Mouse (Mus musculus): ENCODE results near the gene Zfp462. TPM values are rescaled to one million over a fixed set of nuclear protein-coding genes. Genes with fewer than 3 reads are reported as not detected.

Zfp462 gene
- total RNA-seq (2014; rRNA removed; ENCODE audit: low replicate concordance) (5.5 and 6.6 TPM in 2 replicates), polyA plus RNA-seq (2015; fragmentation: Nextera tagmentation; extraction: Ambion mirVana) (1.0 and 1.1 TPM in 2 replicates)

DNA sequence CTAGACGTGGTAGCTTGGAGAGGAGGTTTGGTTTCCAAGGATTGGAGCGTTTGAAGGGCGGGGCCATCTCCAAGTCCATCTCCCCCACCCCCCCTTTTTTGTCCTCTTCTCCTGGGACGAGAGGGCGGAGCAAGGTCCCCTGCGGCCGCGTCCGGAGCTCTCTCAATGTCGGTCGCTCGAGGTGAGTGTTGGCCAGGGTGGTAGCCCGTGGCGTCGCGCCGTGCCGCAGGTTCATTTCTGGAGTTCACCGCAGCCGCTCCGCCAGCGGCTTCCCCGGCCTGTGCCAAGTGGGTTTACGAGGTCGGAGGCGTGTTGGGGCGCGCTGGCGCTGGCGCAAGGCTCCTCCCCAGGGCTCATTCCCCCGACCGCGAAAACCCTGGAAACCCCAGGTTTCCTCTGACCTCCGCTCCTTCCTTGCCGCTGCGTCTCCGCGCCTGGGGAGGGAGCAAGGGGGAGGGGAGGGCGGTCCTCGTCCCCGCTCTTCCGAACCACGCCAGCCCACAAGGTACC, at the start of gene Zfp462:
TSS of gene Zfp462 (plus strand) at position 128 of the 510 bp plus-strand sequence.
- H3K36me3 ChIP-seq (replicated peaks; ENCODE audit: control insufficient read depth, insufficient read depth, low read length) = no peaks in the 10 kb centered on the region
- peak; percentile 8; the same call in 1 of the 2 replicates for ATAC-seq (ENCODE audit: insufficient read depth, low read depth)
- no peaks in the 10 kb centered on the region for H3K9me3 ChIP-seq (replicated peaks; ENCODE audit: control insufficient read depth, low read length)
- WGBS = under 1% methylated on average over 42 of the region's 43 CpGs
- H3K4me2 ChIP-seq (ENCODE audit: low read depth, low read length) = peak within 1 kb of the TSS; percentile 98
- TF ChIP-seq EP300 (IDR thresholded peaks at IDR 0.05; ENCODE audit: low read depth) = no peak
- no peak for TF ChIP-seq CTCF (IDR thresholded peaks at IDR 0.05; ENCODE audit: low read depth)
- no peaks in the 10 kb centered on the region for H3K27me3 ChIP-seq (ENCODE audit: control insufficient read depth, insufficient read depth, low read length)
- peak within 1 kb of the TSS; percentile 46 for H3K9ac ChIP-seq (replicated peaks; ENCODE audit: low read depth, low read length)
- peak; percentile 43 for DNase-seq (ENCODE audit: low spot score)
- peak within 1 kb of the TSS; percentile 27 for H3K27ac ChIP-seq (ENCODE audit: low read depth)
- H3K4me1 ChIP-seq (ENCODE audit: control insufficient read depth, insufficient read depth) = peaks cover 9% of the 10 kb centered on the region
- peak within 1 kb of the TSS; percentile 70 for H3K4me3 ChIP-seq (ENCODE audit: low read depth, low read length)

DNA sequence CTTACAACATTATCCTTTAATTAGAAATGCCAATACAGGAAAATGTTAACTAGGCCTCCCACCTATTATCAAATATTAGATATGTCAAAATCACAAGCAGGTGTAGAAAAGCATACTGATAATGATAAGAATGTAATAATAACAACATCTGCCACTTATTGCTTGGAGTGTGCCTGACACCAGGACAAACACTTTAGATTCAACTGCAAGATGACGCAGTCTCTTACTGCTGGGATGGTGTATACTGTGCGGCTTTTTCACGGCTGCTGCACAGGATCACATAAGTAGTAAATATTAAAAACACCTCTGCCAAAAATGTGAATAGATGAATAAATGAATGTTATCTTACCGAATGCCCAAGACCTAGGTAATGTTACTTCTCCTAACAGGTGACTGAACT, 48.8 kb upstream of the Zfp462 start:
- Histone ChIP-seq H3K4me1 (ENCODE audit: control insufficient read depth, insufficient read depth) (no peaks in the 10 kb centered on the region), H3K9me3 (replicated peaks; ENCODE audit: control insufficient read depth, low read length) (no peaks in the 10 kb centered on the region), H3K9ac (replicated peaks; ENCODE audit: low read depth, low read length) (no peak overlapping the region), H3K4me2 (ENCODE audit: low read depth, low read length) (no peak overlapping the region), H3K27ac (ENCODE audit: low read depth) (no peak overlapping the region), H3K27me3 (ENCODE audit: control insufficient read depth, insufficient read depth, low read length) (no peaks in the 10 kb centered on the region), H3K36me3 (replicated peaks; ENCODE audit: control insufficient read depth, insufficient read depth, low read length) (no peaks in the 10 kb centered on the region), H3K4me3 (ENCODE audit: low read depth, low read length) (no peak overlapping the region)
- DNase-seq (ENCODE audit: low spot score) (no peak), ATAC-seq (ENCODE audit: insufficient read depth, low read depth) (no peak)
- TF ChIP-seq CTCF (IDR thresholded peaks at IDR 0.05; ENCODE audit: low read depth) = no peak
- TF ChIP-seq EP300 (IDR thresholded peaks at IDR 0.05; ENCODE audit: low read depth) = no peak
- WGBS = 80% methylated on average over 4 of the region's 4 CpGs

DNA sequence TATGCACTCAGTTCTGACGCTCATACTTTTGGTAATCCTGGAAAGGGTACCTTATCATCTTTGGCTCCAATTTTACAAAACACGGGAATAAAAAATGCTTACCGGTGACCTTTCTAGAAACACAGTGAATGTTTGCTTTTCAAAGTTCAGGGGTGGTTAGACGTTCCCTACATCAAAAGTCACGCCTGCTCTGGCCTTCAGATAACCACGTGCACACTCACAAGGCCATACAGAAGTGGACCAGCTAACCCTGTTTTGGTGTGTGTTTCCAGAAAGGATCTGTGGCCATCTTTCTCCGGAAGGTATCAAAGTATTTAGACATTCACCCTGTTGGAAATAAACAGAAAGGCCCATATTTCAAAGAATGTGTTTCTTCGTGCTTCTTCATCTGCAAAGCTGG, 40.2 kb upstream of the Zfp462 start:
- TF ChIP-seq CTCF (IDR thresholded peaks at IDR 0.05; ENCODE audit: low read depth) (no peak), EP300 (IDR thresholded peaks at IDR 0.05; ENCODE audit: low read depth) (no peak)
- Histone ChIP-seq H3K9ac (replicated peaks; ENCODE audit: low read depth, low read length) (no peak overlapping the region), H3K4me1 (ENCODE audit: control insufficient read depth, insufficient read depth) (no peaks in the 10 kb centered on the region), H3K4me2 (ENCODE audit: low read depth, low read length) (no peak overlapping the region), H3K27ac (ENCODE audit: low read depth) (no peak overlapping the region), H3K27me3 (ENCODE audit: control insufficient read depth, insufficient read depth, low read length) (no peaks in the 10 kb centered on the region), H3K9me3 (replicated peaks; ENCODE audit: control insufficient read depth, low read length) (no peaks in the 10 kb centered on the region), H3K4me3 (ENCODE audit: low read depth, low read length) (no peak overlapping the region), H3K36me3 (replicated peaks; ENCODE audit: control insufficient read depth, insufficient read depth, low read length) (no peaks in the 10 kb centered on the region)
- no peak for ATAC-seq (ENCODE audit: insufficient read depth, low read depth)
- 75% methylated on average over 8 of the region's 8 CpGs for WGBS
- no peak for DNase-seq (ENCODE audit: low spot score)

DNA sequence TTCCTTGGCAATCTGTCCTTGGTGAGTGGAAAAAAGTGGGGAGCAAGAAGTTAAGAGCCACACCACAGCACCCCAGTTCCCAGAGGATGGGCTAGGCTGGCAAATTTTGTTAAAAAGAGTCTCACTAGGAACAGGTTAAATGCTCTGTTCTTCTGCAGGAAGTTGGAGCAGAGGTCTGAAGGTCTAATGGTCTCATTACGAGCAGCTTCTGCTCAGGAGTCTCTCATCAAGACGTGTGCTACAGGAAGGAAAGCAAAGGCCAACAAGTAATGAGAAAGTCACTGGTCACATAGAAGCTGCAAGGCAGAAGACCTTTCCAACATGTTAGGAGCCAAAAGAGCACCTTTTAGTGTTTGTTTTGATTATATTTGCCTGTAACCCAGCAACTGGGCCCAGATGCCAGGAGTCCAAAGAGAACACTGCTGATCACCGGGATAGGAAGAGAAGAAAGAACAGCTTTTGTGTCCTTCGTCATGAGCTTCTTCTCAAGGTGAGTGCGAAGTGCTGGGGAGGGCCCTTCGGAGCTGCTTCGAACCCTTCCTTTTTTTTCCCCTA, 39.4 kb upstream of the Zfp462 start:
- no peak overlapping the region for H3K4me3 ChIP-seq (ENCODE audit: low read depth, low read length)
- no peak overlapping the region for H3K9ac ChIP-seq (replicated peaks; ENCODE audit: low read depth, low read length)
- no peak overlapping the region for H3K4me2 ChIP-seq (ENCODE audit: low read depth, low read length)
- no peaks in the 10 kb centered on the region for H3K9me3 ChIP-seq (replicated peaks; ENCODE audit: control insufficient read depth, low read length)
- H3K27ac ChIP-seq (ENCODE audit: low read depth) = no peak overlapping the region
- no peaks in the 10 kb centered on the region for H3K36me3 ChIP-seq (replicated peaks; ENCODE audit: control insufficient read depth, insufficient read depth, low read length)
- DNase-seq (ENCODE audit: low spot score) (no peak), ATAC-seq (ENCODE audit: insufficient read depth, low read depth) (no peak)
- WGBS = 69% methylated on average over 7 of the region's 7 CpGs
- H3K4me1 ChIP-seq (ENCODE audit: control insufficient read depth, insufficient read depth) = no peaks in the 10 kb centered on the region
- H3K27me3 ChIP-seq (ENCODE audit: control insufficient read depth, insufficient read depth, low read length) = no peaks in the 10 kb centered on the region
- TF ChIP-seq EP300 (IDR thresholded peaks at IDR 0.05; ENCODE audit: low read depth) (no peak), CTCF (IDR thresholded peaks at IDR 0.05; ENCODE audit: low read depth) (no peak)

DNA sequence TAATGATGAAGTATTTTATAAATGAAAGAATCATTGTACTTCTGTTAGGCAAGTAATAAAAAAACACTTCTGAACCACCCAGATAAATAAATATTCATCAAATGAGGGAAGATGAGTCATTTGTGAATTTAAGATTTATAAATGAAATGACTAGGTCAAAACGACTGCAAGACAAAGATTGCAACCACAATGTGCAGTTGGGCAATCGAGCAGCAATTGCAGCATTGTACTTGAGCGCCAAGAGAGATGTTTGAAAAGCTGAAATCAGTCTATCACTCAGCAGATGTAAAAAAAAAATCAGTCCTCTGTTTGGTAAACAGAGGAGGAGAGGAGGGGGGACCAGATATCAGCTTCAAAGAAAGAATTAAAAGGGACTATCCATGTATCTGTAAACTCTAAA, 34.5 kb upstream of the Zfp462 start:
- Histone ChIP-seq H3K27ac (ENCODE audit: low read depth) (no peak overlapping the region), H3K4me1 (ENCODE audit: control insufficient read depth, insufficient read depth) (no peaks in the 10 kb centered on the region), H3K36me3 (replicated peaks; ENCODE audit: control insufficient read depth, insufficient read depth, low read length) (no peaks in the 10 kb centered on the region), H3K9ac (replicated peaks; ENCODE audit: low read depth, low read length) (no peak overlapping the region), H3K4me3 (ENCODE audit: low read depth, low read length) (no peak overlapping the region), H3K4me2 (ENCODE audit: low read depth, low read length) (no peak overlapping the region), H3K9me3 (replicated peaks; ENCODE audit: control insufficient read depth, low read length) (no peaks in the 10 kb centered on the region), H3K27me3 (ENCODE audit: control insufficient read depth, insufficient read depth, low read length) (no peaks in the 10 kb centered on the region)
- 75% methylated on average over 3 of the region's 3 CpGs for WGBS
- TF ChIP-seq EP300 (IDR thresholded peaks at IDR 0.05; ENCODE audit: low read depth) = no peak
- TF ChIP-seq CTCF (IDR thresholded peaks at IDR 0.05; ENCODE audit: low read depth) = no peak
- ATAC-seq (ENCODE audit: insufficient read depth, low read depth) (no peak), DNase-seq (ENCODE audit: low spot score) (no peak)

DNA sequence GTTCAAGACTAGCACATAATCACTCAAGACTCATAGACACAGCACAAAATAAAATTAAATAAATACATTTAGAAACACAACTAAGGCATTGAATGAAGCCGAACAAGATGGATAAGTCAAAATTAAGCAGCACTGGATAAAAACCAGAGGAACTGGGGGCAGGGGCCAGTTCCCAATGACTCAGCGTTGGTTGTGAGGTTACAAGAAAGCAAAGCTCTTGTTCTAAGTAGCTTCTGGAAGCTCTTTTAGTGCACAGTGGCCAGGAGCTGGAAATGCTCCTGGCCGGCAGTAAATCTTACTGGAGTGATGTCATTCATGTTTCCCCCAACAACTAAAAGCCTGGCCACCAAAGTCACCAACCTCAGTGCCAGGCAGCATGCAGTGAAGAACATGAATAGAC, 26.6 kb upstream of the Zfp462 start:
- no peak for DNase-seq (ENCODE audit: low spot score)

More for the DNA sequence above, 26.6 kb upstream of the Zfp462 start:
- H3K4me2 ChIP-seq (ENCODE audit: low read depth, low read length) = no peak overlapping the region
- H3K9me3 ChIP-seq (replicated peaks; ENCODE audit: control insufficient read depth, low read length) = no peaks in the 10 kb centered on the region
- H3K4me1 ChIP-seq (ENCODE audit: control insufficient read depth, insufficient read depth) = no peaks in the 10 kb centered on the region
- no peak overlapping the region for H3K27ac ChIP-seq (ENCODE audit: low read depth)
- ATAC-seq (ENCODE audit: insufficient read depth, low read depth) = no peak
- no peak overlapping the region for H3K4me3 ChIP-seq (ENCODE audit: low read depth, low read length)
- no peaks in the 10 kb centered on the region for H3K36me3 ChIP-seq (replicated peaks; ENCODE audit: control insufficient read depth, insufficient read depth, low read length)
- no peak for TF ChIP-seq CTCF (IDR thresholded peaks at IDR 0.05; ENCODE audit: low read depth)
- TF ChIP-seq EP300 (IDR thresholded peaks at IDR 0.05; ENCODE audit: low read depth) = no peak
- WGBS = 65% methylated on average over 3 of the region's 3 CpGs
- no peaks in the 10 kb centered on the region for H3K27me3 ChIP-seq (ENCODE audit: control insufficient read depth, insufficient read depth, low read length)
- no peak overlapping the region for H3K9ac ChIP-seq (replicated peaks; ENCODE audit: low read depth, low read length)
